ENCODE assay signal across 21 mouse cellular contexts in the genomic region with DNA sequence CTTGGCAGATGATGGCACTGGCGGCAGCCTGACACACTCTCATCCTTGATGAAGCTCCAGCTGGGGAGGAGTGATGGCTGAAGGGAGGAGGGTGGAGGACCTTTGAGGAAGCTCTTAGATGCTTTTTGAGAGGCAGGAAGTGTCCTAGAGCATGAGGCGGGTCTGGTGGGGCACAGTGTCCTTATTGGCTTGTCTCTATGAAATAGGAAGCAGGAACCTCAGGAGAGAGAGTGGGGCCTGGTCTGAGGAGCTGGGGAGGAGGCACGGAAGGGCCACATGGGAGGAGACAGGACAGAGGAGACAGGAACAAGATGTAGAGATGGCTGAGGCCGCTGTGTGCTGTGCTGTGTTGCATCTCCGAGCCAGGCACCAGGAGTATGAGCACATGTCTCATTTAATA. TPM values are rescaled to one million over a fixed set of nuclear protein-coding genes. Genes with fewer than 3 reads are reported as not detected.
DNase-seq lines count a peak whose midpoint lies in the region; ATAC-seq and TF ChIP-seq lines count a peak whose summit lies in the region.
"Had no signal": no experiment of that assay in that cellular context is flagged by ENCODE, and none has a peak within 500 bp of the region (broad histone marks: within the 10 kb centered on the region; RNA-seq: fewer than 3 reads in every experiment).

No protein-coding gene starts in this region.

- H3K36me3 ChIP-seq in forebrain, embryonic 10.5 days (replicated peaks): no peaks in the 10 kb centered on the region
- H3K36me3 ChIP-seq in forebrain, embryonic 14.5 days (ENCODE audit: control insufficient read depth, insufficient read depth, low read length): no peaks in the 10 kb centered on the region
- H3K36me3 ChIP-seq in kidney, embryonic 15.5 days: no peaks in the 10 kb centered on the region
- no peaks in the 10 kb centered on the region for H3K36me3 ChIP-seq in CH12.LX (replicated peaks in 1 of 2; ENCODE audit: control insufficient read depth in 1 of 2, insufficient read depth in 1 of 2, low read length in 1 of 2)
- H3K36me3 ChIP-seq: embryonic facial prominence, embryonic 15.5 days; liver, embryonic 12.5 days; midbrain, embryonic 13.5 days had no signal

- no peak overlapping the region for H3K4me3 ChIP-seq in forebrain, embryonic 10.5 days
- H3K4me3 ChIP-seq in forebrain, embryonic 14.5 days (ENCODE audit: low read depth, low read length): no peak overlapping the region
- no peak overlapping the region for H3K4me3 ChIP-seq in kidney, embryonic 15.5 days (replicated peaks)
- peak overlapping the region in 1 of 3 experiments; percentile 10 for H3K4me3 ChIP-seq in CH12.LX (replicated peaks in 1 of 3; ENCODE audit: low read depth in 2 of 3, low read length in 2 of 3, poor library complexity in 1 of 3)
- H3K4me3 ChIP-seq: embryonic facial prominence, embryonic 15.5 days; liver, embryonic 12.5 days; midbrain, embryonic 13.5 days had no signal

- no peak for TF ChIP-seq RAD21 in CH12.LX (IDR thresholded peaks at IDR 0.05; ENCODE audit: low read depth, low read length)

- no peak for ATAC-seq in forebrain, embryonic 14.5 days
- ATAC-seq in kidney, embryonic 15.5 days (replicated peaks; ENCODE audit: low FRiP score): no peak
- ATAC-seq in granulocyte monocyte progenitor cell, adult 5-6 weeks (replicated peaks; ENCODE audit: poor library complexity, severe bottlenecking): peak; percentile 67
- ATAC-seq: activated CD4-positive, CD25-positive, alpha-beta regulatory T cell, adult 4 months; intestine, postnatal 0 days; liver, embryonic 12.5 days; midbrain, embryonic 13.5 days; Patski had no signal

- no peak overlapping the region for H3K4me2 ChIP-seq in forebrain, embryonic 14.5 days (ENCODE audit: low read length)
- H3K4me2 ChIP-seq in kidney, embryonic 15.5 days: no peak overlapping the region
- H3K4me2 ChIP-seq in CH12.LX (ENCODE audit: insufficient read depth, low read depth, poor library complexity, severe bottlenecking): no peak overlapping the region
- H3K4me2 ChIP-seq: embryonic facial prominence, embryonic 15.5 days; hindbrain, embryonic 14.5 days; liver, embryonic 12.5 days; midbrain, embryonic 13.5 days had no signal

- in situ Hi-C loops in CH12.LX (cut with MboI; ENCODE audit: low pct_ligation_motif_present, low pct_unique_long_range_greater_than_20kb, low sequenced_read_pairs): no loop called here

- H3K79me2 ChIP-seq in CH12.LX (replicated peaks; ENCODE audit: control insufficient read depth, extremely low read depth, insufficient read depth, poor library complexity, severe bottlenecking): no peaks in the 10 kb centered on the region

- intact Hi-C loops in left cerebral cortex, postnatal 36 days (cut with DNase I): no loop called here

- peaks cover 4% of the 10 kb centered on the region; the same call in 1 of the 2 replicates for H3K27me3 ChIP-seq in forebrain, embryonic 10.5 days (ENCODE audit: poor library complexity, severe bottlenecking)
- no peaks in the 10 kb centered on the region for H3K27me3 ChIP-seq in forebrain, embryonic 14.5 days (replicated peaks; ENCODE audit: control insufficient read depth, insufficient read depth, low read length)
- no peaks in the 10 kb centered on the region for H3K27me3 ChIP-seq in kidney, embryonic 15.5 days
- H3K27me3 ChIP-seq in CH12.LX (replicated peaks): no peaks in the 10 kb centered on the region
- H3K27me3 ChIP-seq: embryonic facial prominence, embryonic 15.5 days; liver, embryonic 12.5 days; midbrain, embryonic 13.5 days; Patski had no signal

- H3K9ac ChIP-seq in forebrain, embryonic 14.5 days (ENCODE audit: low read length): no peak overlapping the region
- no peak overlapping the region for H3K9ac ChIP-seq in kidney, embryonic 15.5 days
- no peak overlapping the region for H3K9ac ChIP-seq in CH12.LX (ENCODE audit: insufficient read depth, low read depth)
- H3K9ac ChIP-seq: embryonic facial prominence, embryonic 15.5 days; hindbrain, embryonic 14.5 days; liver, embryonic 12.5 days; midbrain, embryonic 13.5 days had no signal

- no peak for TF ChIP-seq POLR2A in CH12.LX (IDR thresholded peaks at IDR 0.05; ENCODE audit: low read depth, low read length)

- no peak for TF ChIP-seq CTCF in CH12.LX (conservative IDR thresholded peaks at IDR 0.05 in 1 of 2, IDR thresholded peaks at IDR 0.05 in 1 of 2; ENCODE audit: low read depth in 2 of 2, low read length in 2 of 2)

- dilution Hi-C loops in CH12.LX (cut with MboI; ENCODE audit: extremely low pct_ligation_motif_present, extremely low pct_unique_long_range_greater_than_20kb, low sequenced_read_pairs): no loop called here

- peaks cover 5% of the 10 kb centered on the region; the same call in 1 of the 2 replicates for H3K9me3 ChIP-seq in forebrain, embryonic 10.5 days
- H3K9me3 ChIP-seq in forebrain, embryonic 14.5 days (replicated peaks; ENCODE audit: control insufficient read depth, low read length): no peaks in the 10 kb centered on the region
- no peaks in the 10 kb centered on the region for H3K9me3 ChIP-seq in kidney, embryonic 15.5 days (replicated peaks)
- peaks cover 10% of the 10 kb centered on the region for H3K9me3 ChIP-seq in CH12.LX (replicated peaks; ENCODE audit: low read length)
- H3K9me3 ChIP-seq: embryonic facial prominence, embryonic 15.5 days; liver, embryonic 12.5 days; midbrain, embryonic 13.5 days had no signal

- TF ChIP-seq EP300 in CH12.LX (IDR thresholded peaks at IDR 0.05; ENCODE audit: low read length): no peak

- DNase-seq in forebrain, embryonic 10.5 days (ENCODE audit: extremely low spot score, low spot score): no peak
- no peak for DNase-seq in forebrain, embryonic 14.5 days (ENCODE audit: low spot score)
- DNase-seq in kidney, postnatal 4 days: no peak
- peak; percentile 3 for DNase-seq in CH12.LX (ENCODE audit: extremely low read depth)
- no peak for DNase-seq in left cerebral cortex, postnatal 36 days (ENCODE audit: low spot score in 2 of 2)
- DNase-seq in neural tube, embryonic 10.5 days (ENCODE audit: extremely low spot score, low spot score): no peak
- DNase-seq: adrenal gland, postnatal 25 days; cerebellum, adult 9-10 months; left cerebral cortex, postnatal 4 days; right cerebral cortex, adult 18-20 months; thymus, adult 18-20 months had no signal

- H3K27ac ChIP-seq in forebrain, embryonic 10.5 days: peak overlapping the region; percentile 35; the same call in 1 of the 2 replicates
- H3K27ac ChIP-seq in forebrain, embryonic 14.5 days (ENCODE audit: low read depth, low read length): no peak overlapping the region
- peak overlapping the region; percentile 7; the same call in 1 of the 2 replicates for H3K27ac ChIP-seq in kidney, embryonic 15.5 days
- H3K27ac ChIP-seq in CH12.LX (ENCODE audit: insufficient read depth, low read depth): no peak overlapping the region
- H3K27ac ChIP-seq: embryonic facial prominence, embryonic 15.5 days; hindbrain, embryonic 14.5 days; liver, embryonic 12.5 days; midbrain, embryonic 13.5 days had no signal

- WGBS in forebrain, embryonic 10.5 days: 84% methylated on average over 5 of the region's 5 CpGs
- WGBS in forebrain, embryonic 14.5 days: 84% methylated on average over 5 of the region's 5 CpGs
- 79% methylated on average over 5 of the region's 5 CpGs for WGBS in kidney, embryonic 15.5 days

- peaks cover 30% of the 10 kb centered on the region for H3K4me1 ChIP-seq in forebrain, embryonic 10.5 days
- no peaks in the 10 kb centered on the region; the same call in 1 of the 2 replicates for H3K4me1 ChIP-seq in forebrain, embryonic 14.5 days (ENCODE audit: control insufficient read depth, insufficient read depth, low read length)
- H3K4me1 ChIP-seq in kidney, embryonic 15.5 days: peaks cover 28% of the 10 kb centered on the region
- peaks cover 3 to 10% of the 10 kb centered on the region in 2 experiments; a peak in 1 of 4 replicates for H3K4me1 ChIP-seq in CH12.LX (ENCODE audit: control insufficient read depth in 1 of 2, insufficient read depth in 2 of 2)

TF ChIP-seq in CH12.LX, 34 proteins besides CTCF, POLR2A, EP300 and RAD21:
- TF ChIP-seq MYC (IDR thresholded peaks at IDR 0.05; ENCODE audit: low read depth, low read length): no peak
- TF ChIP-seq POLR2AphosphoS2 (IDR thresholded peaks at IDR 0.05; ENCODE audit: low read depth, low read length): no peak
- no peak for TF ChIP-seq MAFK (IDR thresholded peaks at IDR 0.05; ENCODE audit: insufficient replicate concordance, low read length)
- no peak for TF ChIP-seq TBP (conservative IDR thresholded peaks at IDR 0.05; ENCODE audit: low read depth, low read length)
- TF ChIP-seq MEF2A (IDR thresholded peaks at IDR 0.05; ENCODE audit: borderline replicate concordance, low read depth, low read length): no peak
- no peak for TF ChIP-seq MAZ (IDR thresholded peaks at IDR 0.05; ENCODE audit: low read depth, low read length)
TF ChIP-seq in CH12.LX: peak in this region for 0.

RNA-seq across cellular contexts. Expression of a gene that starts 43.3 kb away (rescaled TPM):
- 0.35 TPM in 1 of 2 replicates, not detected in the other for polyA plus RNA-seq in forebrain, embryonic 10.5 days (2016; fragmentation: Nextera tagmentation; extraction: Ambion mirVana)
- polyA plus RNA-seq in forebrain, embryonic 14.5 days (2014; fragmentation: Nextera tagmentation; extraction: Ambion mirVana): 0.64 and 1.2 TPM in 2 replicates
- 1.2 and 1.8 TPM in 2 replicates for polyA plus RNA-seq in kidney, embryonic 15.5 days (2015; fragmentation: Nextera tagmentation; extraction: Ambion mirVana)
- 0.51 TPM in 1 of 2 replicates, not detected in the other for total RNA-seq in CH12.LX (2012; rRNA removed)
- total RNA-seq in CH12.LX (2014; rRNA removed): not detected in 2 replicates
- polyA plus RNA-seq in CH12.LX (2012; ENCODE audit: insufficient read length, low read depth): 0.29 TPM in 1 of 2 replicates, not detected in the other
- not detected in 2 replicates for total RNA-seq in granulocyte monocyte progenitor cell, adult 5-6 weeks (2014; fragmentation: Nextera tagmentation)
- not detected in 2 replicates for total RNA-seq in granulocyte monocyte progenitor cell, adult 5-6 weeks (2017)
- 1 to 10 TPM; 3.9 to 8.0 TPM for total RNA-seq in left cerebral cortex, postnatal 36 days (2021)
- polyA plus RNA-seq: small intestine, adult 2 months had no signal

Comparison
In these comparisons a context has a peak if more than half of its experiments do, and no peak if none do; other contexts are left out.
1. H3K27ac ChIP-seq: peak in forebrain, embryonic 10.5 days (single experiment) and kidney, embryonic 15.5 days (single experiment); none in forebrain, embryonic 14.5 days (single experiment) and CH12.LX (single experiment).